Mouse (Mus musculus): ENCODE data around the gene Tspan9.

Gene Tspan9

GRCm38 (mm10) chr6:128143390-128144020, at the start of gene Tspan9:
Tspan9 (minus strand) TSS chr6:128143594.
- DNase-seq (ENCODE audit: low read depth in 2 of 2, low spot score in 2 of 2) = no peak

GRCm38 (mm10) chr6:128183521-128183920, 40.1 kb upstream of the Tspan9 start:
- DNase-seq (ENCODE audit: low read depth in 2 of 2, low spot score in 2 of 2) = no peak

GRCm38 (mm10) chr6:128181176-128181575, 37.8 kb upstream of the Tspan9 start:
- DNase-seq (ENCODE audit: low read depth in 2 of 2, low spot score in 2 of 2) = no peak

GRCm38 (mm10) chr6:128179651-128180050, 36.3 kb upstream of the Tspan9 start:
- no peak for DNase-seq (ENCODE audit: low read depth in 2 of 2, low spot score in 2 of 2)

- no peak for DNase-seq (ENCODE audit: low read depth in 2 of 2, low spot score in 2 of 2)
These were observed 35.9 kb upstream of the Tspan9 start for GRCm38 (mm10) chr6:128179247-128179646.

GRCm38 (mm10) chr6:128178681-128179080, 35.3 kb upstream of the Tspan9 start:
- DNase-seq (ENCODE audit: low read depth in 2 of 2, low spot score in 2 of 2) = no peak

GRCm38 (mm10) chr6:128168785-128169679, 25.6 kb upstream of the Tspan9 start:
- no peak for DNase-seq (ENCODE audit: low read depth in 2 of 2, low spot score in 2 of 2)

- DNase-seq (ENCODE audit: low read depth in 2 of 2, low spot score in 2 of 2) = no peak
These were observed 22.2 kb upstream of the Tspan9 start for GRCm38 (mm10) chr6:128165564-128165963.

- DNase-seq (ENCODE audit: low read depth in 2 of 2, low spot score in 2 of 2) = no peak
These were observed 21.2 kb upstream of the Tspan9 start for GRCm38 (mm10) chr6:128164632-128165031.

GRCm38 (mm10) chr6:128159092-128159491, 15.7 kb upstream of the Tspan9 start:
- DNase-seq (ENCODE audit: low read depth in 2 of 2, low spot score in 2 of 2) = no peak

GRCm38 (mm10) chr6:128158031-128158430, 14.6 kb upstream of the Tspan9 start:
- no peak for DNase-seq (ENCODE audit: low read depth in 2 of 2, low spot score in 2 of 2)

GRCm38 (mm10) chr6:128156476-128156875, 13.1 kb upstream of the Tspan9 start:
- no peak for DNase-seq (ENCODE audit: low read depth in 2 of 2, low spot score in 2 of 2)

- DNase-seq (ENCODE audit: low read depth in 2 of 2, low spot score in 2 of 2) = no peak
These were observed 12.5 kb upstream of the Tspan9 start for GRCm38 (mm10) chr6:128155935-128156334.

GRCm38 (mm10) chr6:128145765-128146164, 2.4 kb upstream of the Tspan9 start:
- DNase-seq (ENCODE audit: low read depth in 2 of 2, low spot score in 2 of 2) = no peak

- DNase-seq (ENCODE audit: low read depth in 2 of 2, low spot score in 2 of 2) = no peak
These were observed 770 bp downstream of the Tspan9 start for GRCm38 (mm10) chr6:128142369-128143278.

- no peak for DNase-seq (ENCODE audit: low read depth in 2 of 2, low spot score in 2 of 2)
These were observed 2.7 kb downstream of the Tspan9 start for GRCm38 (mm10) chr6:128140724-128141123.

- no peak for DNase-seq (ENCODE audit: low read depth in 2 of 2, low spot score in 2 of 2)
These were observed 5.5 kb downstream of the Tspan9 start for GRCm38 (mm10) chr6:128137855-128138254.

GRCm38 (mm10) chr6:128136654-128137053, 6.7 kb downstream of the Tspan9 start:
- DNase-seq (ENCODE audit: low read depth in 2 of 2, low spot score in 2 of 2) = no peak

GRCm38 (mm10) chr6:128135459-128135858, 7.9 kb downstream of the Tspan9 start:
- no peak for DNase-seq (ENCODE audit: low read depth in 2 of 2, low spot score in 2 of 2)

- DNase-seq (ENCODE audit: low read depth in 2 of 2, low spot score in 2 of 2) = no peak
These were observed 8.4 kb downstream of the Tspan9 start for GRCm38 (mm10) chr6:128135006-128135405.

- DNase-seq (ENCODE audit: low read depth in 2 of 2, low spot score in 2 of 2) = no peak
These were observed 9.0 kb downstream of the Tspan9 start for GRCm38 (mm10) chr6:128134196-128134924.

All from CD8-positive naive resting alpha-beta T cell, adult 2 months (primary cell).